Mouse (Mus musculus): ENCODE measurements around the gene Prickle2. TPM values are rescaled to one million over a fixed set of nuclear protein-coding genes. Genes with fewer than 3 reads are reported as not detected.

The Prickle2 gene
- total RNA-seq, 2 experiments from 2014 or later: 7.2 to 9.6 TPM

- DNase-seq: no peak
- intact Hi-C loops (cut with DNase I): no loop called here
These were observed 296.2 kb downstream of the Prickle2 start for GRCm38 (mm10) chr6:92409788-92410187.

DNA sequence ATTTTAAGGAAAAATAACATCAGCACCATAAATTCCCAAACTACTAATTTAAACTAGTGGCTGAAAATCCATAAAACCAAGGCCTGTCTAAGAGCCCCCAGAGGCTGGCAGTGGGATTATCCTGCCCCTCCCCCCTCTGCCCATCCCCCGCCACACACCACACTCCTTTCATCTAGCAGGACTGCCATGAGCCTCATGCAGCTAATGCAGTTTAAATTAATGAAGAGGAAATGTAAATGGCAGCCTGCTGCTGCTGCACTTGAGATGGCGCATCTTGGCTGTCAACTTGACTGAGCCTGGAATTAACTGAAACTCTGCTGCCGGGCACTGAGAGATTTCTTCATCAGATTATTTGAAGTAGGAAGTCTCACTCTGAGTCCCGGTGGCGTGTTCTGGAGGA lies 298.7 kb downstream of the Prickle2 start:
- no peak for DNase-seq
- intact Hi-C loops (cut with DNase I): no loop called here

- no peak for DNase-seq
- intact Hi-C loops (cut with DNase I): no loop called here
These were observed 300.4 kb downstream of the Prickle2 start for GRCm38 (mm10) chr6:92405571-92405970.

- DNase-seq: no peak
- intact Hi-C loops (cut with DNase I): no loop called here
These were observed 308.1 kb downstream of the Prickle2 start for GRCm38 (mm10) chr6:92397876-92398275.

- DNase-seq: no peak
- intact Hi-C loops (cut with DNase I): no loop called here
These were observed 310.4 kb downstream of the Prickle2 start for GRCm38 (mm10) chr6:92395556-92395955.

DNA sequence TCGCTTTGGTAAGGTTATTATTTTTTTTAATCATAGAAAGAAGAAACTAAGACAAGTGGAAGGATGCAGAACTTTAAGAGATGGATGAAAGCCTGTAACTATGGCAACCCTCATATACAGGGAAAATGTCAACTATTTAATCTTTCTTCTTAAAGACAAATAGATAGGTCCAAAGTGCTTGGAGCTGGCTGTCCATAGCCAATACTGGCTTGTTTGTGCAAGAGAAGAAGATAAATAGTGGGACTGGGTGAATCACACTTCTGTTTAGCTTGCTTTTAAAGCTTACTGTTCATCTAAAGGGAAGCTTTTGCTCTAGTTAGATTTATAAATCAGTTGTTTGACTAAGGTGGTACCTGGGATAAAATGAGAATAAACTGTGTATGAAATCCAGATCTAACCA lies 310.8 kb downstream of the Prickle2 start:
- DNase-seq: no peak
- intact Hi-C loops (cut with DNase I): no loop called here

- intact Hi-C loops (cut with DNase I): no loop called here
- no peak for DNase-seq
These were observed 311.3 kb downstream of the Prickle2 start for GRCm38 (mm10) chr6:92394628-92395027.

- intact Hi-C loops (cut with DNase I): no loop called here
- no peak for DNase-seq
These were observed 315.6 kb downstream of the Prickle2 start for GRCm38 (mm10) chr6:92390321-92390720.

DNA sequence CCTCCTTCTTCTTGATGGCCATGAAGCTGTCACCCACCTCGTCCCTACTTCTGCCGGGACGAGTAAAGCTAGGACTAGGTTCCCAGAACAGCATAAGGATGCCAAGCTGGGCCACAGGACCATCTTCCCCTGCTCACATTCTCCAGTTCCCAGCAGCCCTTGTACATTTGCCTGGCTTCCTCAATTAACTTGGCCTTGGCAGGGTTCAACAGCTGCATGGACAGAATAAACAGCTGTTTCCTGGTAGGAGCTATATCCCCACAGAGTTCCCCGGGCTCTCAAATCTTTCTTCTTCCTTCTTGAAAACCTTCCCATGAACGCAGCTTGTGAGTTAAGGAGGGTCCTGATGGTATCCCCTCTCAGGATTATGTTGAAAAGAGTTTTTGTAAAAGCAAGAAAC lies 317.3 kb downstream of the Prickle2 start:
- DNase-seq: peak in 1 of 2 experiments; percentile 37
- intact Hi-C loops (cut with DNase I): no loop called here

GRCm38 (mm10) chr6:92383196-92383782 lies 322.7 kb downstream of the Prickle2 start:
- intact Hi-C loops (cut with DNase I): no loop called here
- DNase-seq: no peak

DNA sequence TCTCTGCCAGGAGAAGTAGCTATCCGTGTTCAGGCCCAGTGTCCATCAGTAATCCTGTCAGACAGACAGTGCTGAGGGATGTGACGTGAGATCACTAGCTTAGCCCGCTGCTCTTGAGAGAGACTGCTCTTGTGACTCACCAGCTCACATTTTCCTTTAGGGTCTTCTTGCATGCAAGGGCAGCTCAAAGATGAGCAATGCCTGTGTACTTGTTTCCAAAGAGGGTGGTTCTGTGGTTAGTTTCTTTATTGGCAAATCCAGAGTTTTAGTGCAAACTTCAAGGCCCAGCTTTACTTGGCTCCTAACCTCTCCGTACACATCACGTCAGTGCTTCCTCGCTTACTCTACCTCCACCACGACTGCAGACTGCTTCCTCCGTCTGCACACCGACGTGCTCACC lies 324.9 kb downstream of the Prickle2 start:
- intact Hi-C loops (cut with DNase I): no loop called here
- no peak for DNase-seq

- DNase-seq: no peak
- intact Hi-C loops (cut with DNase I): no loop called here
These were observed 331.1 kb downstream of the Prickle2 start for GRCm38 (mm10) chr6:92374826-92375225.

- DNase-seq: peak in 1 of 2 experiments; percentile 7
- intact Hi-C loops (cut with DNase I): no loop called here
These were observed 335.1 kb downstream of the Prickle2 start for GRCm38 (mm10) chr6:92370896-92371295.

DNA sequence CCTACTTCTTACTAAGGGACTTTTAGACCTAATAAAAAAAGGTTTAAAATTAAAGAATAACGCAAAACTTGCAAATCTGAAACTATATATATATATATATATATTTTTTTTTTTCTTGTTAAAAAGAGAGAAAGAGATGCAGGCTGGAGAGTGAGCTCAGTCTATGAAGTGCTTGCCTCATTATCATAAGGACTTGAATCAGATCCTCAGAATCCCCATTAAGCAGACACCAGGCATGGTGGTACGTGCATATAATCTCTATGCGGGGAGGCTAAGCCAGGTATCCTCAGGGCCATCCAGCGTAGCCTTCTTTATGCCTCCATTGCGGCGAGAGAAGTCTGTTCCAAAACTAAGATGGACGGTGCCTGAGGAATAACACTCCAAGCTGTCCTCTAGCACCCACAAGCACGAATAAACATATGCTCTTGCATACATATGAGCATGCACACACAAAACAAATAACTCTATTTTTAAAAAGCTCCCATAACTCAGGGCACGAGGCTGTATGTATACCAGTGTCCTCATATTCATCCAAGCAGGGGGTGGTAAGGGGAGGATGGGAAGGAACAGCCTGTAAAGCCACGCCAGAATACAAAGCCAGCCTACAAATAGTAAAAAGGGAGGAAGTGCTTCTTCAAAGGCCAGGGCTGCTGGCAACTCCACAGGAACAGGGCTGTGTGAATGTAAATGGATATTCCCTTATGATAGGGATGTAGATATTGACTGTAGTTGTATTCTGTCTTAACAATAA lies 358.5 kb downstream of the Prickle2 start:
- DNase-seq: no peak
- intact Hi-C loops (cut with DNase I): no loop called here

DNA sequence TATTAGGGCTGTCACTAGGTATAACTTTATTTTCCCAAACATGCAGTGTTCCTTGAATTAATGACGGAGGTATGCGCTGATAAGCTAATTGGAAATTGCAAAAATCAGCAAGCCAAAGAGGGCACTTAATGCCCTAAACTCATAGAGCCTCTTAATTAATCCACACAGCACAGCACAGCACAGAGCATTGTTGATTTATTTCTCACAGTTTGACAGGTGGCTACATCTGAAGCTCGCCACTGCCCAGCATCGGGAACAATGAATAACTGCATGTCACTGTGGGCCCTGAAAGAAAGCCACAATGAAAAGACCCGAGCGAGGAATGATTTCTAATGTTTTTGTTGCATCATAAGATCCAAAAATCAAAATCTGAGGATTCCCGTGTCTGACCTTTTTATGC lies 359.2 kb downstream of the Prickle2 start:
- intact Hi-C loops (cut with DNase I): no loop called here
- no peak for DNase-seq

DNA sequence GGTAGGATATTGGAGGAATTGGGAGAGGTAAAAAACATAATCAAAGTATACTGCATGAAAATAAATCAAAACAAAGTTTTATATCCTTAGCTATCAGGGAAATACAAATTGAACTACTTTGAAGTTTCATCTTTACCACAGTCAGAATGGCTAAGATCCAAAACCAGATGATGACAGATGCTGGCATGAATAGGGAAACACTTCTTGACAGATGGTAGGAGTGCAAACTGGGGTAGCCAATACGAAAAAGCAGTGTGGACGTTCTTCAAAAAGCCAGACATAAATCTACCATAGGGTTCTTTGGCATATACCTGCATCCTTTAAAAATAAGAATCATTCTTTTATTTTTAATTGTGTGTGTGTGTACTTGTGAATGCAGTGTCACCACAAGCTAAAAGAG lies 360.8 kb downstream of the Prickle2 start:
- intact Hi-C loops (cut with DNase I): no loop called here
- no peak for DNase-seq

- no peak for DNase-seq
- intact Hi-C loops (cut with DNase I): no loop called here
These were observed 361.4 kb downstream of the Prickle2 start for GRCm38 (mm10) chr6:92344588-92344987.

Other genes with a start within 250 kb of the Prickle2 start
- gene A730049H05Rik, start 110.3 kb upstream of the Prickle2 start, total RNA-seq (2021): under 1 TPM; 0.12 to 0.22 TPM
- gene Gm15737, start 163.2 kb upstream of the Prickle2 start, total RNA-seq (2021): under 1 TPM; 0.36 to 0.37 TPM
- 10 to 100 TPM; 37.9 to 39.7 TPM for gene Adamts9, start 237.3 kb upstream of the Prickle2 start, total RNA-seq (2021)